Mouse (Mus musculus): ENCODE measurements around the gene Ugt1a5.

- TF ChIP-seq E2F4 (IDR thresholded peaks at IDR 0.05; ENCODE audit: insufficient read depth) (no peak), POLR2A (IDR thresholded peaks at IDR 0.05; ENCODE audit: insufficient read length, low read depth) (no peak), TCF12 (IDR thresholded peaks at IDR 0.05; ENCODE audit: insufficient read depth, poor library complexity, severe bottlenecking) (no peak), POLR2AphosphoS2 (IDR thresholded peaks at IDR 0.05; ENCODE audit: insufficient read length, low read depth) (no peak), MYOG (IDR thresholded peaks at IDR 0.05; ENCODE audit: control insufficient read depth in 1 of 3, insufficient read depth in 1 of 3, insufficient read length in 2 of 3, low read depth in 2 of 3) (no peak)
These were observed 29.2 kb upstream of the Ugt1a5 start for GRCm38 (mm10) chr1:88136646-88137045.

All from myocyte (in vitro differentiated cells).